Mouse (Mus musculus) spleen, embryonic (tissue): ENCODE measurements around the gene Tex14.
"Not testable (repeated sequence)": the region's sequence is repeated elsewhere in the genome, so short reads cannot be mapped to it uniquely, and the experiment has no call there.

Source experiments
- CTCF ChIA-PET: fragments of 350-600 bp; sonication (Branson Sonifier 250); formaldehyde crosslinking; loops from one replicate; lab custom pipeline; 2022; lab: Charles Lee

Tex14 gene

GRCm38 (mm10) chr11:87426121-87426449, 21.2 kb downstream of the Tex14 start:
- CTCF ChIA-PET, result interaction anchor here (0.6 kb wide), 2 partner anchors 42 to 1293 kb away, joined by 4 to 9 read pairs; no protein-coding TSS in a partner anchor

GRCm38 (mm10) chr11:87426450-87427250, 21.8 kb downstream of the Tex14 start:
- CTCF ChIA-PET, result interaction anchor here (0.6 kb wide), 2 partner anchors 41 to 1292 kb away, joined by 4 to 9 read pairs; no protein-coding TSS in a partner anchor

- CTCF ChIA-PET, result no interaction called here
Measured at GRCm38 (mm10) chr11:87427273-87428050, 22.6 kb downstream of the Tex14 start.

- CTCF ChIA-PET, result no interaction called here
Measured at GRCm38 (mm10) chr11:87428051-87428673, 23.3 kb downstream of the Tex14 start.

- CTCF ChIA-PET, result interaction anchor here (0.6 to 0.9 kb wide), 2 partner anchors 10 to 21 kb away, joined by 3 to 4 read pairs; no protein-coding TSS in a partner anchor
Measured at GRCm38 (mm10) chr11:87429363-87429762, 24.5 kb downstream of the Tex14 start.

GRCm38 (mm10) chr11:87430374-87430773, 25.5 kb downstream of the Tex14 start:
- CTCF ChIA-PET, result no interaction called here

- CTCF ChIA-PET, result not testable (repeated sequence)
Measured at GRCm38 (mm10) chr11:87431813-87432212, 26.9 kb downstream of the Tex14 start.

- CTCF ChIA-PET, result no interaction called here
Measured at GRCm38 (mm10) chr11:87432447-87432846, 27.6 kb downstream of the Tex14 start.

GRCm38 (mm10) chr11:87432933-87433669, 28.2 kb downstream of the Tex14 start:
- CTCF ChIA-PET, result no interaction called here

GRCm38 (mm10) chr11:87435107-87435506, 30.2 kb downstream of the Tex14 start:
- CTCF ChIA-PET, result not testable (repeated sequence)

- CTCF ChIA-PET, result interaction anchor here (0.6 to 0.7 kb wide), 2 partner anchors 32 to 110 kb away, joined by 3 to 8 read pairs; no protein-coding TSS in a partner anchor
Measured at GRCm38 (mm10) chr11:87436326-87437232, 31.7 kb downstream of the Tex14 start.

- CTCF ChIA-PET, result interaction anchor here (1.0 kb wide), 1 partner anchor 14 kb away, joined by 3 read pairs; no protein-coding TSS in a partner anchor
Measured at GRCm38 (mm10) chr11:87439796-87440420, 35.0 kb downstream of the Tex14 start.

GRCm38 (mm10) chr11:87442643-87443372, 37.9 kb downstream of the Tex14 start:
- CTCF ChIA-PET, result interaction anchor here (0.6 kb wide), 1 partner anchor 72 kb away, joined by 4 read pairs; no protein-coding TSS in a partner anchor

- CTCF ChIA-PET, result interaction anchor here (0.6 to 1.2 kb wide), 5 partner anchors 10 to 72 kb away, joined by 3 to 8 read pairs (median 5); no protein-coding TSS in a partner anchor
Measured at GRCm38 (mm10) chr11:87443373-87443883, 38.6 kb downstream of the Tex14 start.

- CTCF ChIA-PET, result interaction anchor here (0.6 to 1.2 kb wide), 4 partner anchors 10 to 61 kb away, joined by 3 to 6 read pairs (median 4); no protein-coding TSS in a partner anchor
Measured at GRCm38 (mm10) chr11:87444056-87444455, 39.2 kb downstream of the Tex14 start.

- CTCF ChIA-PET, result no interaction called here
Measured at GRCm38 (mm10) chr11:87444735-87445428, 40.0 kb downstream of the Tex14 start.

GRCm38 (mm10) chr11:87445593-87445992, 40.7 kb downstream of the Tex14 start:
- CTCF ChIA-PET, result interaction anchor here (0.6 kb wide), 1 partner anchor 27 kb away, joined by 6 read pairs; no protein-coding TSS in a partner anchor

- CTCF ChIA-PET, result interaction anchor here (0.6 kb wide), 1 partner anchor 27 kb away, joined by 6 read pairs; no protein-coding TSS in a partner anchor
Measured at GRCm38 (mm10) chr11:87446159-87446558, 41.3 kb downstream of the Tex14 start.
